Mouse (Mus musculus): ENCODE measurements at regions not wholly inside any gene's neighbourhood (a gene's known extent, or its start where the extent isn't known, plus 50 kb on each side); places are given as distances from the start of the nearest gene placed in this dataset.

DNA sequence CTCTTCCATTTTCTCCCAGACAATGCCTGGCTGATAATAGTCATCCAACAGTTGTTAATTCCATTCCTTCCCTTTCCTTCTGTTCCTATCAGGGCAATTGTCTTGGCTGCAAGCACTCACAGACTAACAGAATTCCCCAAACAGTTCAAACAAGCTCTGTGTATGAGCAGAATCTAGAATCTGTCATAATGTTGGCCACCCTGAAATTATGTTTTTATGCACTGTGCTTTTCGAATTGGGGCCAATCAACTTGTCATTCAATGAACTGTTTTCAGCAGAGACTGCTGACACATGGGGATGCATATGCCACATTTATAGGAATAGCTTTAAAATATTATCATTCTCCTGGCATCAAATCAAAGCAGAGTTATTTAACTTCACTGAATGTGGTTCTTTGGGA, 235.8 kb upstream of the Tmtc4 start:
- DNase-seq (ENCODE audit: low read depth, low spot score): no peak

DNA sequence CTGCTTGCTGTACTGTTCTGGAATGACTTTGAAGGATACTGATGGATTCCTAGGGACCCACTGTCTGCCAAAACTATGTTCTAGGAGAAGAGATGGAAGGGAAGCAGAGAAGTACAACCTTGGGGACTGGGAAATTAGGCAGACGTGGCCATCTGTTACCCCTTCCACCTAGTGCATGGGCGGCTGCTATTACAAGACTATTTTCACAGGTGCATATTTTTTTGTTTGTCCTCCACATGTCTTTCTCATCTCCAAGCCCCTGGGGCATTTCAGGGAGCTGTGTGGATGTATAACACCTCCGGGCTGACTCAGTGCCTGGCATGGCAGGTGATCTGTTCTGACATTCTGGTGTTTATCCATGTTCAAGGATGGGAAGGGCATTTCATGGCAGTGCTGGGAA, 226.4 kb upstream of the Tmtc4 start:
- DNase-seq (ENCODE audit: low read depth, low spot score): no peak

DNA sequence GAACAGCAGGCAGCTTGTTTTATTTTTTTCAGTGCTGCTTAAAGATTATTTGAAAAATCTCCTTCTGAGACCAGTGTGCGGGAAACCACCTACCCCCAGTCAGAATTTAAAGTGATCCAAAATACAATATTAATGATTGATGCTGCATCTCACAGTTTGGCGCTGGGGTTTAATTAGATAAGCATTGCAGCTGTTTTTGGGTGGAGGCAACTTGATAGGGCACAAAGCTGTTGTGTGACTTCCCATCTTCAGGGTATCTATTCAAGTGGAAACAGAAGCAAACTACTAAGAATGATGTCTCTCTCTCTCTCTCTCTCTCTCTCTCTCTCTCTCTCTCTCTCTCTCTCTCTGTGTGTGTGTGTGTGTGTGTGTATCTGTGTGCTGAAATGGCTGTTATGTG, 219.0 kb upstream of the Tmtc4 start:
- no peak for DNase-seq (ENCODE audit: low read depth, low spot score)

DNA sequence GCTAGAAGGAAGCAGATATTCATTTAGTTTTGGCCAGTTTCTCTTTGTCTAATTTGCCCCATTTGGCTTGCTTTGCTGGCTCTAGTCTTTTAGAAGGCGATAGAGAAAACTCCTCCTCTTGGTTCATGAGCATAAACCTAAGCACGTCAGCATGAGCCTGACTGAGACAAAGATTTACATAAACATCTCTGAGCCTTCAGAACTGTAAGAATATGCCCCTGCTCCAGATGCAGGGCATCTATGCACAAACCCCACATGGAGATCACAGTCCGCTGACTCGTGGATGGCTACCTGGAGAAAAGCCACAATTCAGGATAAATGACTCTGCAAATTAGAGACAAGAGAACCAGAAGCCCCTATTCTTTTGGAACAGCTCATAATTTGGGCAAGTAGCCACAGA, 218.5 kb upstream of the Tmtc4 start:
- DNase-seq (ENCODE audit: low read depth, low spot score): no peak

DNA sequence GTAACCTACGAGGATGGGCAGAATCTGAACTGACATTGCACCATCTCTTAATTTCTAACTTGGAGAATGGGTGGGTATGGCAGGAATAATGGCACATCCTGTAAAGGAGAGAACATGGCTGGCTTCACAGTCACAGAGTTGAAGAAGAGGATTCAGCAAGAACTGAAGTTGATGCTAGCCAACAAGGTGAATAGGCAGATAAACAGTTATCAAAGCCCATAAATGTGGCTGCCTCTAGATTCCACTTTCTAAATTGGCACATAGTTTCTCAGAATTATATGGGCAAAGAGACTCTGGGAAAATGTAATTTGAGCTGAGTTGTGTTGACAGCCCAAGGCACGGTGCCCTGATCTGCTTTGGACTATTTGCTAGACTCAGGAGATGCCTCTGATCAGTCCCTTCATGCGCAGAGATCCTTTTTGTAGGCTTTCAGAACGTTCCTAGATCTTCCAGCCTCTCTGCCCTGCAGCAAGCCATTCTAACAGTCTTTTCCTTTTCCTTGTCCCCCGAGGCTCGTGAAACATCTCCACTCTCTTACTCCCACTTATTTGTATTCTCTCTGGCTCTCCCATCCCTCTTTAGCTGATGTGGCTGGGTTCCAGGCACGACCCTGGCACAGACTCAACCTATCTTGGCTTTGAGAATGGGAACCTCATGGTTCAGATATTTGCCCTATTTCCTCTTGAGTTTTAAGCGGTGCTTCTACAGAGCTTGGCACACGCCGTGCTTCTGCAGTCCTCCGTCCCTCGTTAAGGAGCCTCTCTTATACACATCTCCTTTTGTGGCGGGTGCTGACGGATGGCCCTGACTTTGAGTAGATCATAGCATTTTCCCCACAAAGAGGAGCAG, 217.8 kb upstream of the Tmtc4 start:
- DNase-seq (ENCODE audit: low read depth, low spot score): no peak

DNA sequence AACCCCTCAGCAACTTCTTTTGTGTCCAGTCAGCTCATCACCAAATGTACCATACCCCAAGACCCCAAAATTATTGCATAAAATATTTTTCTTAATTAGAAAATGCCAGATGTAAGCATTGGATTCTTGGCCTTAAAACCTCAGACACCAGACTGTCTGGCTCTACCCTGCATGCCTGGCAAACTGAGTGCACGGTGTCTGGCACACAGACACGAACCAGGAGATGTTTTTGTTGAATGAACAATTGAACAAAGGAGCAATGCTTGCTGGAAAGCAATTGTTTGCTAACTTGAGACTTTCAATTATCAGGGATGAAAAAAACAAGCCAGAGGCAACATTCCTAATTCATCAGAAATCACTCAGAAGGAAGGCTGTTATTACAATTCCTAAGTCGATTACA, 215.3 kb upstream of the Tmtc4 start:
- DNase-seq (ENCODE audit: low read depth, low spot score): no peak

DNA sequence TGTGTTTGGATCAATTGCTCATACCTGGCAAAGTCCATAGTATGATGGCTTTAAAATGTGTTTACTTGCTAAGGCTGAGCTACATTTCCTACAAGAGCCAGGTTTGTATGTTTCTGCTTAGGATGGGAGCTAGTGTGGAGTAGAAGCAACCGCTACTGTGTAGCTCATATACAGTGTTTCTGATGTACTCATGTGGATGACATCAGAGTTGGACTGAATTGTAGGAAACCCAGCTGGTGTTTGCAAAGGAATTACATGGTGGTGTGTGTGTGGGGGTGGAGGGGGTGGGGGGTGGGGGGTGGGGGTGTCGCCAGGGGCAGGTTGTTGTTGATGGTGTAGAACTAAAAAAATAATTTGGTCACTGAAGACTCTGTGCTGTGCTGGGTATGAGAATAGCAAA, 208.7 kb upstream of the Tmtc4 start:
- no peak for DNase-seq (ENCODE audit: low read depth, low spot score)

DNA sequence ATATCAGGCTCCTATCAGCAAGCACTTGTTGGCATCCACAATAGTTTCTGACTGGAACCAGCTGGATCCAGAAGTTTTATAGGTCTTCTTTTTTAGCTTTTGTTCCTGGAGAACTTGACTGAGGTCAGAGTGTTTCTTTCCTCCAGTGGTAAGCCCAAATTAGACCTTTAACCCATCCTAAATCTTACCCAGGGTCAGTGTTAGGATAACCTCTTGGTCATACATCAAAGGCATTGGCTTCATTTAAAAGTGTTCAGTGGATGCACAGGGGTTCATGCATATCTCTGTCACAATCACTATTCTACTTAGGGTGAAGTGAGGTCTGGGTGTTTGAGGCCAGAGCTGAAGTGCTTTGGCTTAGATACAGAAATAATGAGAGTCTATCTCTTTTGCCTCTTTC, 206.9 kb upstream of the Tmtc4 start:
- no peak for DNase-seq (ENCODE audit: low read depth, low spot score)

DNA sequence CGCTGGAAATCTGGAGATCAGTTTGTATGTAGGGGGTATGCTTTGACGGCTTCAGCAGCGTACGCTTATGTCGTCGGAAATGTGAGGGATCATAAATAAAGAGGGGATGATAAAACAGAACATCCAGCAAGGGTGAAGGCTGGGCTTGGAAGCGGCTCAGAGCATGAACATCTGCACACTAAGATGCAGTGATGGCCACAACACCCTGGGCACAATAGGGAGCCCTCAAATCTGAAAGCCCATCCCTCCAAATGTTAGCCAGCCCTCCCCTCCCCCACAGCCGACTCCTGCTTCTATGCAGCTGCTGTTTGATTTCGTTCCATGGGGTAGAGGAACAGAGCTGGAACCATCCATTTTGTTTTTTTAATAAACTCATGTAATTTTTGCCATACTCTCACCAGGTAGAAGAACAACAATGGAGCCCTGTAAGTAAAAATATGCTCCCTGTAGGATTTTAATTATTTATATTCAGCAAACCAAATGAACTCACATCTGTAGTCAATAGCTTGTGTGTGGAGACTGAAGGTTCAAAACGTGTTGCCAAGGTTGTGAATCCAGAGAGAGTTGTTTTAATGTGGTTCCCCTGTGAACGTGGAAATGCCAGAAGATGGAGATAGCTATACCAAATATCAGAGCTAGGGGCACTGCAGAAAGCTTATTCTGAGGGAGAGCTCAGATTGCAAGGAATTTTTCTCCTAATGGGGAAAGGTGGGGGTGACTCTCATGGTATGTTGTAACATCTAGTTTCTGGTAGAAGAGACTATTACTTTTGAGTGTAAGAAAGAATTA, 203.6 kb upstream of the Tmtc4 start:
- no peak for DNase-seq (ENCODE audit: low read depth, low spot score)

DNA sequence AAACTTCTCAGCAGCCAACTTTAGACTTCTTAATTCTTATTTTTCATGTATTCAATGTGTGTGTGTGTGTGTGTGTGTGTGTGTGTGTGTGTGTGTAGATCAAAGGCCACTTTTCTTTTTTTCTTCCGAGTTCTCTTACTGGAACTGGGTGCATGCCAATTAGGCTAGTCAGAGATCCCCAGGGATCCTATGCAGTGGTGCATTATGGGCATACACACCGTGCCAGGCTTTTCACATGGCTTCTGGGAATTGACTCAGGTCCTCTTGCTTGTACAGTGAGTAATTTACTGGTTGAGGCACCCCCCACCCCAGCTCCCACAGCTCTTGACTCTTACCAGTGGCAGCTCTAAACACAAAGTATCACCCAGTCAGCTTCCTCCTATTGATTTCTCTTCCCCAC, 189.3 kb upstream of the Tmtc4 start:
- DNase-seq (ENCODE audit: low read depth, low spot score): no peak

DNA sequence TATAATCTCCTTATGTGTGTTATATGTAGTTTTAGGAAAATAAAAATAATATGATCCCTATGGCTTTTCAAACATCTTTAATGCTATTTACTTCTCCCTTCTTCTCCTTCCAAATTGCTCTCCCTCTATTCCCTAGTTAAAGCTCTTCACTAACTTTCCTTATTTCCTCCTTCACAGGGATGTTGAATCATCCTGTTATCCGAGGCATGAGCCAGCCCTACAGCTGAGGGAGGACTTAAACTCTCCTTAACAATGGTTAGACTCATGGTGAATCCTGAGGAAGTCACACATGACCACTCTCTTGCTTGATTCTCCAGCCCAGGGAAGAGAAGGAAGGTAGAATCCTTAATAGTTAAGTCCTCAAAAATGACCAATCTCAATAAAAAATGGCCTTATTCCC, 188.0 kb upstream of the Tmtc4 start:
- no peak for DNase-seq (ENCODE audit: low read depth, low spot score)

DNA sequence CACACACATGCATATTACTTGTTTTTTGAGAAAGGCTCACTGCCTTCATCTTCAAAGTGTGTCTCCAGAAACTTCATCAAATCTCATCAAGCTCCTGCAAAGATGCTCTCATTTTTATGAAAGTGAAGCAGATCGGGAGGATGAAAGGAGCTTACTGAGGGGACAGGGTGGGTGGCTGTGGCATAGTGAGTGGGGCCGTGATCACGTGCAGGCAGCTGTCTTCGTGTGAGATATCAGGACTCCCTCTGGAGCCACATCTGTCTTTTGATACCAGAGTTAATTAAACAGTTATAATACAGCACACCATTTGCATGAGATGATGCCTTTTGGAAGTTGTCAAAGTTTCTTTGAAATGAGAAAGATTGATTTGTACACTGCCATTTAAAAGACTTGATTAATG, 180.0 kb upstream of the Tmtc4 start:
- DNase-seq (ENCODE audit: low read depth, low spot score): no peak

DNA sequence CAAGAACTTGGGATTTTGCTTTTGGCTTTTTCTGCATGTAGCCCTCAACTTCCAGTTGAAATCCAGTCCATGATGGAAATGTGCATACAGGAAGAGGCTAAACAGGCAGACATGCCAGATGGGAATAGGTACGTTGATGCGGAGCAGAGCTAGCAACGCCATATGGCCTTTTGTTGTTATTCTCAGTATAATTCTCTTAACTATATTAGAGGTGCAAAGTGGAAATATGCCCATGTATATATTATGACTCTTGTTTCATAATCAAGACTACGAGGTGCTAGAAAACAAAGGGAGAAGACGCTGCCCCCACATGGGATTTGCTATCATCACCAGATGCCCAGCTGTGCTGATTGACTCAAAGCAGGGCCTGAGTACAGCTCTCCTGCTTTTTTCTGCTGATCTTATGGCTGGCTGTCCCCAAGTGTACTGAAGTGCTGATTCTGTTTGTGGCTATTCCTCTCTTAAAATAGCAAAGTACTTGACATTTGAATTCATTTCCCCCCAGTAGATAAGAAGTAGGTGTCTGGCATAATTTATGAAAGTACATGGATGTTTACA, 159.7 kb upstream of the Tmtc4 start:
- no peak for DNase-seq (ENCODE audit: low read depth, low spot score)

DNA sequence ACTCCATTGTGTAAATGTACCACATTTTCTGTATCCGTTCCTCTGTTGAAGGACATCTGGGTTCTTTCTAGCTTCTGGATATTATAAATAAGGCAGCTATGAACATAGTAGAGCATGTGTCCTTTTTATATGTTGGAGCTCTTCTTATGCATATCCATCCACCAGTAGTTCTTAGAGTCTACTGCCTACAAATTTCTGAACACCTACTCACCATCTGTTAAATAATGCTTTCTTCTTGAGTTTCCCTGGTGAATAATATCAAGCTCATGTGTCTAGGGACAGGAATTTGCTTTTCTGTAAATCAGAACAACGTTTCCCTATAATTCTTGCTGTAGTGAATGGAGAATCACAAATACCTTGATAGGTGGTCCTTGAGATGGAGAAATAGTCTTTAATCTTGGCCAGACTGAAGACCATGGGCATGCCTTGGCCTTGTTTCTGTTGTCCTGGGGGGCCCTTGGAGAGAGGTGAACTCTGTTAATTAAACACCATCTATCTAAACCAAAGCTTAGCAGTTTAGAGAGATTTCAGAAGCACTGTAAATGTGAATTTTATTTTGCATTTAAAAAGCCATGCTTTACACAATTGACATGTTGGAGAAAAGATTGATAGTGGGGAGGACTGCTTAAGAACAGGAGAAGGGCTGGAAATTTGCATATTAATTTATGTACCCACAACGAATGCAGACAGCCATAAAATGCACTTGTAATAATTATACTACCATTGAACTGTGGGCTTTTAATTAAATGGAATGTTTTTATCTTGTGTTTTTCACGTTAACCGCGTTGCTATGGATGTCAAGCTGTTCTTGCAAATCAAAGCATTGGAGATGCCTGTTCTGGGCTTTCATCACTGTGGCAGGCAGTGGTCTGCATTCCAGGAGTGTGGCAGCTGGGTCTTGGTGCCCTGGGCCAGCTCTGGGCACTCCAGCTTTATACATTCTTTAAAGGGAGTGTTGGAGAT, 155.2 kb upstream of the Tmtc4 start:
- no peak for DNase-seq (ENCODE audit: low read depth, low spot score)

DNA sequence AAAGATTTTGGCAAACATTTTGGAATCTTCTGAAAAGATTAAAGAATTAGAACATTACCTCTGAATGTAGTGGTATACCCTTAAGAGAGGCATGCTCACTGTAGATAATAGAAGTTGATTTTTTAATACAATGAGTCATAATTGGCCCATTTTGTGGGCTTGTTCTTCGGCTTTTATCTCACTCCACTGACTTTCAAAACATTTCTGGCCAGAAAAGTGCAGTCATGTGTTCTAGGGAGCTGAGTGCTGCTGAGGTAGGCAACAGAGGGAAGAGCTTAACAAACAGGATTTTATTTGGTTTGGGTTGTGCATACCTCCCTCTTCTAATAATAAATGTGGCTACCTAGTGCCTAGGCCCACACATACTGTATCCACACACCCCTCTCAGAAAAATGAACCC, 150.1 kb upstream of the Tmtc4 start:
- no peak for DNase-seq (ENCODE audit: low read depth, low spot score)

DNA sequence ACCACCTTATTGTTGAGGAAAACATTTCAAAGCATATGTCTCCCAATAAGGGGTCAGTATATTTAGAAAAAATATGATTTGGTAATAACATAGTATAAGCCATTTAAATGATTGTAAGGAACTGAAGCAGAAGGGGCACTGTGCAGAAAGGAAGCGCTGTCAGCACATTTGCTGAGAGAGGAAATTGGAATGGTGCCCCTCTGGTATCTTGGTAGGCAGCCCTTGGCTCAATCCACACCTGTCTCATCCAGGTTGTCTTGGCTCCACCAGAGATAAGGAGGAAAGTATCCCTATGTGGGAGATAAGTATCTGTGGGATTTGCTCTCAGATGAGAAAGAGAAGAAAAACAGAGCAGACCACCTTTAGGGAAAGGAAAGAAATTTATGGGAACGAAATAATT, 136.5 kb upstream of the Tmtc4 start:
- DNase-seq (ENCODE audit: low read depth, low spot score): no peak

DNA sequence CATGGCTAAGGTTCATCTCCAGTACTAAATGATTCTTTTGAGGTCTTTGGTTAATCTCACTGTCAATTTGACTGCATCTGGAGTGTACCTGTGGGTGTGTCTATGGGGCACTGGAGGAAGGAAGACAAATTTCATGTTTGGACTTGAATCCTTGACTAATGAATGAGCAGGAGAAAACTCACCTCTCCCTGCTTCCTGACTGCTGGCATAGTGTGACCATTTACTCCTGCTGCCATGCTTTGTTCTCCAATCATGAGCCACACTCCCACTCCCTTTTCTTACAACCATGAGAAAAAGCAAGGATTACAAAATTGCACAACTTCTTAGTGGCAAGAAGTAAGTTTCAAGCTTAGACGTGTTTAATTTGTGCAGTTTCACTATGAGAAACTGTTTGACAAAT, 132.5 kb upstream of the Tmtc4 start:
- no peak for DNase-seq (ENCODE audit: low read depth, low spot score)

DNA sequence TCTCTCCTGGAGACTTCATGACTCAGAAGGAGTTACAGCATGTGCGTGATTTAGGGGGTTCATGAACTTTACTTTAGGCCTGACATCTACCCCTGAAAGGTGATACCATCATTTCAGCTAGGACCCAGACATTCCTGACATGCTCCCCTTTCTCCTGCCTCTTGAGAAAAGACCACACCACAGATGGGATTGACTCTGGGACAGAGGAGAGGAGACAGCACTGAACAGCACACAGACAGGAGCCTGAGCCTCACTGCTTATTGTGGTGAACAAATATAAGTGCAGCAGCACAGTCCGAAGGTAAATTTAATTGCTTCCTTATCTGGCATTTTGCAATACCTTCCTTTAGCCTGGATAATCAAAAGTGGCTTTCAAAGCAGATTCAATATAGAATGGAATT, 126.7 kb upstream of the Tmtc4 start:
- DNase-seq (ENCODE audit: low read depth, low spot score): no peak

DNA sequence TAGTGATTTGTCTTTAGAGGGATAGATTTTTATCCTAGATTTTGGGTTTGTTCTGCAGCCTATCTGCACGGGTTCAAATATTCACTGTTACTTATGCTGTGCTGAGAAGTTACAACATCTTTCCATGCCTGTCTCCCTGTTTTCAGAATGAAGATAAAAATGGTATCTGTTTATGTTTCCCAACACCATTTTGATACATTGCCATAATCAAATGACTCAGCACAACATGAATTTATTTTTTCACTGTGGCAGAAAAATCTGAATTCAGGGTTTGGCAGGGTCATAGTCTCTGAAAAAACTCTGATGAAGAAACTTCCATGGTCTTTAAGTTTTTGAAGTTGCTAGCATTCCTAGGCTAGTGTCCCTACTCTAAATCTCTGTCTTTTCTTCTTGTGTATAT, 116.5 kb upstream of the Tmtc4 start:
- DNase-seq (ENCODE audit: low read depth, low spot score): no peak

DNA sequence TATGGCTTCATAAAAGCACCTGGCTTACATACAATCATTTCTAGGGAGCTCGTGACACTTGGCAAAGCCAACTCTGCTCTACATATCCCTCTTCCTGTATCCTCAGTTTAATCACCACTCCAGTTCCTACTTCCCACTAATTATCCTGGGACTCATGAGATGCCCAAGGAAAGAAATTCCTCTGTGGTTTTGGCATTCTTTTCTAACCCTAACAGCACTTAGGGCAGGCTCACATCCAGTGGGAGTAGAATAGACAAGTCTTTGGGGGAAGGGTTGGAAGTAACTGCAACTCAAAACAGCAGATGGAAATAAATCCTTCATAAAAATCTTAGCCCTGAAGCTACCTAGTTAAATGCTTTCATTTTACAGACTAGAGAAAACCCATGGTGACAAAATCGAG, 112.3 kb upstream of the Tmtc4 start:
- no peak for DNase-seq (ENCODE audit: low read depth, low spot score)

DNA sequence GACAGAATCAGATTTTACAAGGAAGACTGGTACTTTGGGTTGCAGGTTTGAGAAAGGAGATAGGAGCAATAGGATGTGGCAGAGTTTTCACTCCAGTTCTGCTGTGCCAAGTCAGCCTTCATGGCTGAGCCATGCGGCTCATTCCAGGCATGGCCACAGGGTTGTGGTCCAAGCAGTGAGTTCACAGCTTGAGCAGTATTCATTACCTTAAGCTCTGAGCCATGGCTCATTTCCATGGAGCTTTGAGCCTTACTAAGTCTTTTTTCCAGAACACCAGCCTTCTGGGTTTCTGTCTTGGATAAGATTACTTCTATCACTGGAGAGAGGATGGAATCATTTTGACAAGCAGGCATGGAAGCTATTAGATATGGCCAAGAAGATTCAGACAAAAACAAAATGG, 98.2 kb upstream of the Tmtc4 start:
- no peak for DNase-seq (ENCODE audit: low read depth, low spot score)
